In genomic region chr8:120449139-120449538, GRCm38 (mm10) we compare ENCODE assay signal across 10 mouse cellular contexts.
A peak's percentile ranks its signal among the peaks of the same experiment; 100 is the strongest.
DNase-seq lines count a peak whose midpoint lies in the region; ATAC-seq and TF ChIP-seq lines count a peak whose summit lies in the region.
"Had no signal": no experiment of that assay in that cellular context is flagged by ENCODE, and none has a peak within 500 bp of the region (broad histone marks: within the 10 kb centered on the region; RNA-seq: fewer than 3 reads in every experiment).

No protein-coding gene starts in this region.

- ATAC-seq in kidney, embryonic 15.5 days (replicated peaks; ENCODE audit: low FRiP score), result 0 out of 2 replicates have a peak, but pooled peaks have one; percentile 9
- no peak for ATAC-seq in kidney, embryonic 14.5 days (ENCODE audit: low FRiP score, low TSS enrichment)
- ATAC-seq in hindbrain, embryonic 11.5 days (ENCODE audit: low FRiP score), result no peak
- no peak for ATAC-seq in megakaryocyte, adult 5-6 weeks (ENCODE audit: poor library complexity, severe bottlenecking)

- no peaks in the 10 kb centered on the region for H3K9me3 ChIP-seq in kidney, embryonic 15.5 days (replicated peaks)
- no peaks in the 10 kb centered on the region for H3K9me3 ChIP-seq in kidney, embryonic 14.5 days (ENCODE audit: control insufficient read depth, low read length)
- no peaks in the 10 kb centered on the region for H3K9me3 ChIP-seq in hindbrain, embryonic 11.5 days (ENCODE audit: control insufficient read depth, low read length)

- no peak for TF ChIP-seq POLR2A in myocyte (IDR thresholded peaks at IDR 0.05; ENCODE audit: insufficient read length, low read depth)

- 70% methylated on average over 4 of the region's 4 CpGs for WGBS in kidney, embryonic 15.5 days
- WGBS in kidney, embryonic 14.5 days, result 65% methylated on average over 4 of the region's 4 CpGs
- 81% methylated on average over 4 of the region's 4 CpGs for WGBS in hindbrain, embryonic 11.5 days

- no peaks in the 10 kb centered on the region for H3K79me2 ChIP-seq in myocyte (ENCODE audit: control insufficient read depth, insufficient read depth)

- H3K4me2 ChIP-seq in kidney, embryonic 15.5 days, result peak overlapping the region; percentile 33; the same call in 1 of the 2 replicates
- no peak overlapping the region for H3K4me2 ChIP-seq in kidney, embryonic 14.5 days (replicated peaks; ENCODE audit: low read depth, low read length)
- H3K4me2 ChIP-seq in hindbrain, embryonic 11.5 days (replicated peaks; ENCODE audit: low read depth, low read length), result no peak overlapping the region
- peak overlapping the region; percentile 60 for H3K4me2 ChIP-seq in myocyte (ENCODE audit: low read depth)

- H3K4me3 ChIP-seq in kidney, embryonic 15.5 days (replicated peaks), result no peak overlapping the region
- H3K4me3 ChIP-seq in kidney, embryonic 14.5 days (ENCODE audit: low read length), result no peak overlapping the region
- no peak overlapping the region for H3K4me3 ChIP-seq in hindbrain, embryonic 11.5 days (ENCODE audit: low read depth, low read length)
- no peak overlapping the region for H3K4me3 ChIP-seq in myocyte

- DNase-seq in adrenal gland, postnatal 36 days, result peak; percentile 80 to 85
- no peak for DNase-seq in hindbrain, embryonic 11.5 days (ENCODE audit: low spot score)
- DNase-seq in layer of hippocampus, postnatal 14 days (ENCODE audit: low spot score in 2 of 2), result no peak
- no peak for DNase-seq in right cerebral cortex, postnatal 25 days
- DNase-seq: lung, postnatal 4 days; thymus, adult 18-20 months had no signal

- H3K9ac ChIP-seq in kidney, embryonic 15.5 days, result 0 out of 2 replicates have a peak overlapping the region, but pooled peaks have one; percentile 7
- no peak overlapping the region for H3K9ac ChIP-seq in kidney, embryonic 14.5 days (ENCODE audit: low read depth, low read length)
- H3K9ac ChIP-seq in hindbrain, embryonic 11.5 days (ENCODE audit: low read depth, low read length), result peak overlapping the region; percentile 23; the same call in 1 of the 2 replicates

- H3ac ChIP-seq in myocyte (ENCODE audit: control insufficient read depth, insufficient read length), result no peak overlapping the region

- H3K27ac ChIP-seq in kidney, embryonic 15.5 days, result no peak overlapping the region
- H3K27ac ChIP-seq in kidney, embryonic 14.5 days (ENCODE audit: low read depth, low read length), result no peak overlapping the region
- H3K27ac ChIP-seq in hindbrain, embryonic 11.5 days (ENCODE audit: low read depth, low read length), result peak overlapping the region; percentile 78

- peaks cover 25% of the 10 kb centered on the region for H3K27me3 ChIP-seq in kidney, embryonic 15.5 days
- peaks cover 4% of the 10 kb centered on the region for H3K27me3 ChIP-seq in kidney, embryonic 14.5 days (ENCODE audit: control insufficient read depth, insufficient read depth, low read length)
- no peaks in the 10 kb centered on the region for H3K27me3 ChIP-seq in hindbrain, embryonic 11.5 days (ENCODE audit: control insufficient read depth, insufficient read depth, low read length)
- H3K27me3 ChIP-seq in myocyte (ENCODE audit: control insufficient read depth, insufficient read depth, insufficient read length), result no peaks in the 10 kb centered on the region

- H3K36me3 ChIP-seq in kidney, embryonic 15.5 days, result no peaks in the 10 kb centered on the region
- no peaks in the 10 kb centered on the region for H3K36me3 ChIP-seq in kidney, embryonic 14.5 days (ENCODE audit: control insufficient read depth, insufficient read depth, low read length)
- H3K36me3 ChIP-seq in hindbrain, embryonic 11.5 days (ENCODE audit: control insufficient read depth, insufficient read depth, low read length), result no peaks in the 10 kb centered on the region
- no peaks in the 10 kb centered on the region for H3K36me3 ChIP-seq in myocyte (ENCODE audit: control insufficient read depth, insufficient read depth)

- peaks cover 44% of the 10 kb centered on the region for H3K4me1 ChIP-seq in kidney, embryonic 15.5 days
- peaks cover 34% of the 10 kb centered on the region for H3K4me1 ChIP-seq in kidney, embryonic 14.5 days (ENCODE audit: control insufficient read depth, insufficient read depth, low read length)
- H3K4me1 ChIP-seq in hindbrain, embryonic 11.5 days (replicated peaks; ENCODE audit: control insufficient read depth, insufficient read depth, low read length), result peaks cover 23% of the 10 kb centered on the region

TF ChIP-seq in myocyte, 11 proteins besides CTCF, POLR2A, EP300 and RAD21:
- TF ChIP-seq MYOG (IDR thresholded peaks at IDR 0.05; ENCODE audit: control insufficient read depth in 1 of 3, insufficient read depth in 1 of 3, insufficient read length in 2 of 3, low read depth in 2 of 3) (peak in 1 of 3 experiments; percentile 67), MAX (IDR thresholded peaks at IDR 0.05; ENCODE audit: low read depth) (no peak), MYOD1 (IDR thresholded peaks at IDR 0.05; ENCODE audit: control insufficient read depth in 1 of 3, insufficient read length in 2 of 3, low read depth in 2 of 3) (peak in 2 of 3 experiments; percentile 76 to 88), REST (IDR thresholded peaks at IDR 0.05; ENCODE audit: insufficient read depth, insufficient read length) (no peak), TCF12 (IDR thresholded peaks at IDR 0.05; ENCODE audit: insufficient read depth, poor library complexity, severe bottlenecking) (no peak), E2F4 (IDR thresholded peaks at IDR 0.05; ENCODE audit: insufficient read depth) (no peak), USF1 (IDR thresholded peaks at IDR 0.05; ENCODE audit: low read depth) (no peak), SRF (IDR thresholded peaks at IDR 0.05; ENCODE audit: control insufficient read depth, insufficient read length, low read depth) (no peak), TCF3 (IDR thresholded peaks at IDR 0.05; ENCODE audit: insufficient read length, low read depth) (no peak), POLR2AphosphoS2 (IDR thresholded peaks at IDR 0.05; ENCODE audit: insufficient read length, low read depth) (no peak)

Comparison
In these comparisons a context has a peak if more than half of its experiments do, and no peak if none do; other contexts are left out.
1. H3K4me2 ChIP-seq: peak in kidney, embryonic 15.5 days (single experiment) and myocyte (single experiment); none in kidney, embryonic 14.5 days (single experiment) and hindbrain, embryonic 11.5 days (single experiment).
2. DNase-seq: peak in adrenal gland, postnatal 36 days (2 of 2); none in hindbrain, embryonic 11.5 days (single experiment), layer of hippocampus, postnatal 14 days (0 of 2) and right cerebral cortex, postnatal 25 days (single experiment).